Mouse (Mus musculus) left cerebral cortex, postnatal 36 days (tissue): ENCODE measurements around the gene Ucn3. TPM values are rescaled to one million over a fixed set of nuclear protein-coding genes. Genes with fewer than 3 reads are reported as not detected.

Source experiments
- DNase-seq, 2 experiments: peaks; one replicate each; pipeline ENCODE4 v3.0.0; 2021 to 2022; ENCODE audit warnings: low spot score in 2 of 2, mixed read lengths in 1 of 2
- intact Hi-C: fragments of 180-260 bp; cut with DNase I; formaldehyde crosslinking; loops from one replicate; pipeline ENCODE4 v1.15.1; 2025
- microRNA-seq: library from miRNA; unstranded; fragments of <30 nt; microRNA quantifications from one replicate; pipeline ENCODE4 v1.2.0, GENCODE M21; 2022
- total RNA-seq, 2 experiments: library from RNA; stranded (reverse); gene quantifications; 2 replicates each; pipeline ENCODE4 v1.2.3; 2021

Gene Ucn3
- total RNA-seq, 2 experiments from 2014 or later, result 0.27 TPM; not detected in 1

GRCm38 (mm10) chr13:3894549-3894948, 50.6 kb downstream of the Ucn3 start:
- DNase-seq, result no peak

DNA sequence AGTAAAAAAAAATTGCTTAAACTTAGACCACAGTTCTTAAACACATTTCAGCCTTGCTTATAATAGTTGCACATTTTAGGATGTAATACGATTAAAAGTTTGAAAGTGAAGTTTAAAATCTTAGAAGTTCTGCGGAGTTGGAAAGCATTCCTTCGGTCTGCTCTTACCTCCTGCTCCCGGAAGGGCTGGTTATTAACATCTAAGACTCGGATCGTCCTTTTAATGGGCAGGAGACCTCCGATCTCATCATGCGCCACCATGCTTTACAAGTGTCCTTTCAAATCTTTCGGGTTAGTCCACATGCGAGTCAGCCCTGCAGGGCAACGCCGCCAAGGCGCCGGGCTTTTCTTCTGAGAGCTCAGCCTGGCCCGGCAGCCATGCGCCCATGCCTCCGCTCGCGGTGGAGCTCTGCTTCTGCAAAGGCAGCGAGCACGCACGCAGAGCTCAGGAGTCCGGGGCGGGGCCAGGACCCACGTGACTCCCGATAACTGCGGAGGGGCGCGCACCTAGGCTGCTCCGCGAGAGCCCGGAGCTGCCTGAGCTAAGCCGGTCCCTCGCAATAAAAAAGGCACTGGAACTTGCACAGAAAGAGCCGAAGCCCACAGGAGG, 51.9 kb downstream of the Ucn3 start:
- intact Hi-C loops, result loop anchor here (10.0 kb wide), 1 partner anchor 118 kb away; no protein-coding TSS in a partner anchor
- peak; percentile 89 to 90 for DNase-seq

More at GRCm38 (mm10) chr13:3894549-3894948, 50.6 kb downstream of the Ucn3 start:
- intact Hi-C loops, result loop anchor here (10.0 kb wide), 1 partner anchor 120 kb away; no protein-coding TSS in a partner anchor

DNA sequence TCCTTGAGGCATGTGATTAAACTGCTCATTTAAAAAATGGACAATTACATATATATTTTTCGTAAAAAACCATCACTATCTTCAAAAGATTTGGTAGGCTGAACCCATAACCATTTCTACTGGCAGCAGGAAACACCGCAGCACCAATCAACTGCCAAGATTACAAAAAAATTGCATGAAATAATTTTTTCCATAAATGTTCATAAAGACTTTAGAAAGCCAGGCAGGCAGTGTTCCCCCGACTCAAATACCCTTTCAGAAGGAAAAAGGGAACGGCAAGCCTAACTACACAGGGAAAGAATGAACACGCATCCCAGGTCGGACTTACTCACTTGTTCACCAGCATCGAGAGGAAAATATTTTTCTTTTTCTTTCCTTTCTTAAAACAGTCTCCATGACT, 52.5 kb downstream of the Ucn3 start:
- no peak for DNase-seq
- intact Hi-C loops, result loop anchor here (10.0 kb wide), 1 partner anchor 118 kb away; no protein-coding TSS in a partner anchor

GRCm38 (mm10) chr13:3891479-3892087, 53.6 kb downstream of the Ucn3 start:
- no peak for DNase-seq
- intact Hi-C loops, result loop anchor here (10.0 kb wide), 1 partner anchor 117 kb away; no protein-coding TSS in a partner anchor

Small RNAs within 50 kb of the gene (microRNA-seq; reads per million reads assigned to microRNA genes)
- not detected for gene Gm22460

Other genes starting within 250 kb of the Ucn3 start
- gene Calml3, start 141.0 kb downstream of the Ucn3 start, total RNA-seq, result not detected
- not detected for gene Calm4, start 107.6 kb downstream of the Ucn3 start, total RNA-seq
- not detected for gene Calm5, start 91.2 kb downstream of the Ucn3 start, total RNA-seq
- 10 to 100 TPM; 50.6 to 53.3 TPM for gene Net1, start 27.1 kb downstream of the Ucn3 start, total RNA-seq
- not detected for gene Tubal3, start 27.1 kb downstream of the Ucn3 start, total RNA-seq
- gene Akr1c14, start 103.7 kb upstream of the Ucn3 start, total RNA-seq, result 1 to 10 TPM in 1 of 2 experiments, under 1 TPM in 1; 0.82 to 2.3 TPM
- gene Akr1c18, start 205.3 kb upstream of the Ucn3 start, total RNA-seq, result 1 to 10 TPM; 1.1 to 1.4 TPM
- gene Akr1c13, start 245.8 kb upstream of the Ucn3 start, total RNA-seq, result under 1 TPM in 1 of 2 experiments, not detected in 1; 0.44 TPM